In genomic region chr2:28798390-28798789, GRCm38 (mm10) we compare ENCODE assay signal across 12 mouse cellular contexts. TPM values are rescaled to one million over a fixed set of nuclear protein-coding genes. Genes with fewer than 3 reads are reported as not detected.
DNase-seq lines count a peak whose midpoint lies in the region; ATAC-seq and TF ChIP-seq lines count a peak whose summit lies in the region.
"Had no signal": no experiment of that assay in that cellular context is flagged by ENCODE, and none has a peak within 500 bp of the region (broad histone marks: within the 10 kb centered on the region; RNA-seq: fewer than 3 reads in every experiment).

No protein-coding gene starts in this region.

- H3K36me3 ChIP-seq in heart, embryonic 14.5 days (ENCODE audit: control insufficient read depth, insufficient read depth, low read length): no peaks in the 10 kb centered on the region
- no peaks in the 10 kb centered on the region for H3K36me3 ChIP-seq in forebrain, postnatal 0 days (ENCODE audit: insufficient read depth)
- H3K36me3 ChIP-seq: liver, embryonic 15.5 days had no signal

- no peak for DNase-seq in heart, postnatal 10 days
- peak; percentile 17 for DNase-seq in kidney, postnatal 14 days
- DNase-seq in kidney, adult 18-20 months: no peak
- DNase-seq in MEL-GATA-1-ER (ENCODE audit: extremely low read depth, low read depth): peak; percentile 59
- DNase-seq in forebrain, postnatal 0 days: peak; percentile 62
- DNase-seq in layer of hippocampus, postnatal 25 days (ENCODE audit: extremely low spot score in 1 of 2, low spot score in 1 of 2): no peak
- no peak for DNase-seq in cerebellum, postnatal 4 days (ENCODE audit: low spot score in 2 of 2)
- DNase-seq: adrenal gland, adult 8-10 months; heart, postnatal 4 days had no signal

- no peaks in the 10 kb centered on the region for H3K27me3 ChIP-seq in heart, embryonic 14.5 days (ENCODE audit: control insufficient read depth, insufficient read depth, low read length)
- H3K27me3 ChIP-seq in forebrain, postnatal 0 days (ENCODE audit: insufficient read depth, low read length): no peaks in the 10 kb centered on the region

- no peak overlapping the region for H3K4me3 ChIP-seq in heart, embryonic 14.5 days (ENCODE audit: control insufficient read depth in 1 of 2, insufficient read depth in 1 of 2, low read depth in 1 of 2, low read length in 2 of 2)
- no peak overlapping the region for H3K4me3 ChIP-seq in forebrain, postnatal 0 days (ENCODE audit: low read depth, low read length)
- H3K4me3 ChIP-seq: liver, embryonic 15.5 days had no signal

- WGBS in heart, embryonic 14.5 days: 36% methylated on average over 3 of the region's 3 CpGs
- 17% methylated on average over 3 of the region's 3 CpGs for WGBS in forebrain, postnatal 0 days

- no peak for TF ChIP-seq CTCF in forebrain, postnatal 0 days (IDR thresholded peaks at IDR 0.05; ENCODE audit: low read depth)

- H3K27ac ChIP-seq in heart, embryonic 14.5 days (replicated peaks in 1 of 2; ENCODE audit: control insufficient read depth in 1 of 2, insufficient read depth in 1 of 2, low read depth in 2 of 2, low read length in 2 of 2): peak overlapping the region; percentile 33 to 55; a peak in 3 of 4 replicates
- peak overlapping the region; percentile 60 for H3K27ac ChIP-seq in forebrain, postnatal 0 days (ENCODE audit: low read depth, low read length)
- H3K27ac ChIP-seq: liver, embryonic 15.5 days had no signal

- ATAC-seq in heart, embryonic 14.5 days (ENCODE audit: insufficient number of reproducible peaks, insufficient read depth, low FRiP score, low read depth): no peak
- 0 out of 2 replicates have a peak, but pooled peaks have one; percentile 45 for ATAC-seq in forebrain, postnatal 0 days
- ATAC-seq: Patski had no signal

- intact Hi-C loops in heart, postnatal 10 days (cut with DNase I): no loop called here

- no peak overlapping the region for H3K9ac ChIP-seq in heart, embryonic 14.5 days (ENCODE audit: low read length)
- H3K9ac ChIP-seq in forebrain, postnatal 0 days: no peak overlapping the region
- H3K9ac ChIP-seq: liver, embryonic 15.5 days had no signal

- no peak overlapping the region for H3K4me2 ChIP-seq in heart, embryonic 14.5 days (ENCODE audit: low read length)
- H3K4me2 ChIP-seq in forebrain, postnatal 0 days (ENCODE audit: low read depth): peak overlapping the region; percentile 16
- H3K4me2 ChIP-seq: liver, embryonic 15.5 days had no signal

- no peaks in the 10 kb centered on the region for H3K9me3 ChIP-seq in heart, embryonic 14.5 days (ENCODE audit: control insufficient read depth, low read length)
- no peaks in the 10 kb centered on the region for H3K9me3 ChIP-seq in forebrain, postnatal 0 days (ENCODE audit: low read length)
- H3K9me3 ChIP-seq: liver, embryonic 15.5 days had no signal

- H3K4me1 ChIP-seq in heart, embryonic 14.5 days (ENCODE audit: control insufficient read depth in 2 of 2, insufficient read depth in 2 of 2, low read length in 2 of 2): peaks cover 2 to 12% of the 10 kb centered on the region in 2 experiments; a peak in 3 of 4 replicates
- H3K4me1 ChIP-seq in forebrain, postnatal 0 days (ENCODE audit: insufficient read depth): 0 out of 2 replicates have a peak, but pooled peaks cover 4% of the 10 kb centered on the region
- H3K4me1 ChIP-seq: liver, embryonic 15.5 days had no signal

RNA-seq across cellular contexts. Expression of gene Gtf3c4, which starts 41.8 kb away (rescaled TPM):
- polyA plus RNA-seq in heart, embryonic 14.5 days (2014; fragmentation: Nextera tagmentation; extraction: Ambion mirVana): 13.0 and 13.9 TPM in 2 replicates
- total RNA-seq in heart, postnatal 10 days (2021): 10 to 100 TPM; 21.9 to 27.2 TPM
- 59.4 and 86.0 TPM in 2 replicates for total RNA-seq in forebrain, postnatal 0 days (2014; rRNA removed)
- 11.1 and 15.8 TPM in 2 replicates for polyA plus RNA-seq in forebrain, postnatal 0 days (2015; fragmentation: Nextera tagmentation; extraction: Ambion mirVana)
- 10 to 100 TPM; 33.3 to 34.5 TPM for total RNA-seq in layer of hippocampus, postnatal 25 days (2021)

RNA-seq across cellular contexts. Expression of gene Ddx31, which starts 41.8 kb away (rescaled TPM):
- 7.1 and 8.6 TPM in 2 replicates for polyA plus RNA-seq in heart, embryonic 14.5 days (2014; fragmentation: Nextera tagmentation; extraction: Ambion mirVana)
- total RNA-seq in heart, postnatal 10 days (2021): 1 to 10 TPM; 3.9 to 5.0 TPM
- 22.3 and 22.9 TPM in 2 replicates for total RNA-seq in forebrain, postnatal 0 days (2014; rRNA removed)
- polyA plus RNA-seq in forebrain, postnatal 0 days (2015; fragmentation: Nextera tagmentation; extraction: Ambion mirVana): 9.0 and 10.0 TPM in 2 replicates
- total RNA-seq in layer of hippocampus, postnatal 25 days (2021): 1 to 10 TPM; 7.2 to 9.3 TPM

Comparison
In these comparisons a context has a peak if more than half of its experiments do, and no peak if none do; other contexts are left out.
1. DNase-seq: peak in kidney, postnatal 14 days (single experiment), MEL-GATA-1-ER (single experiment) and forebrain, postnatal 0 days (single experiment); none in heart, postnatal 10 days (0 of 2), kidney, adult 18-20 months (single experiment), layer of hippocampus, postnatal 25 days (0 of 2) and cerebellum, postnatal 4 days (0 of 2).